Mouse (Mus musculus) lung, postnatal 0 days (tissue): ENCODE measurements at regions not wholly inside any gene's neighbourhood (a gene's known extent, or its start where the extent isn't known, plus 50 kb on each side); places are given as distances from the start of the nearest gene placed in this dataset.

Experiments used
- CTCF ChIP-seq: IDR thresholded peaks from 2 replicates; pipeline ENCODE4 v1.5.1; 2016; ENCODE audit warnings: antibody characterized with exemption, mild to moderate bottlenecking
- EP300 ChIP-seq: IDR thresholded peaks from 2 replicates; pipeline ENCODE4 v1.6.1; 2016; ENCODE audit warnings: antibody characterized with exemption, mild to moderate bottlenecking, control low read depth

GRCm38 (mm10) chr2:51857226-51857625, 77.7 kb downstream of the Rbm43 start:
- TF ChIP-seq EP300 (no peak), CTCF (no peak)
